Mouse (Mus musculus): ENCODE measurements around the gene Olfr628.

DNA sequence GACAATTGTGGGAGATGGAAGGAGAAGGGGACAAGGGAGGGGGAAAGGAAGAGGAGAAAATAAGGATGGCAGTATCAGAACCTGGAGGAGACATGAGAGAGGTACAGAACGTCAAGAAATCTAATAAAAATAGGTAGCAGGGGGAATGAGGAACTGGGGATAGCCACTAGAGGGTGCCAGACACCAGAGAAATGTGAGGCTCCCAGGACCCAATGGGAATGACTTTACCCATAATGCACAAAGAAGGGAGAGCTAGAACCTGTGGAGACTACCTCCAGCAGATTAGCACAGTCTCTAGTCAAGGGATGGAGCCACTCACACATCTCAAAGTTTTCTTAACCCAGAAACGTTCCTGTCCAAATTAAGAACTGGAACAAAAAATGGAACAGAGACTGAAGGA lies 18.1 kb upstream of the Olfr628 start:
- TF ChIP-seq CTCF (IDR thresholded peaks at IDR 0.05; ENCODE audit: borderline replicate concordance, insufficient read depth, low read length) (no peak), POLR2A (IDR thresholded peaks at IDR 0.05; ENCODE audit: low read depth, low read length) (no peak)
